Mouse (Mus musculus): ENCODE data around the gene Olfr364-ps1.

The Olfr364-ps1 gene

DNA sequence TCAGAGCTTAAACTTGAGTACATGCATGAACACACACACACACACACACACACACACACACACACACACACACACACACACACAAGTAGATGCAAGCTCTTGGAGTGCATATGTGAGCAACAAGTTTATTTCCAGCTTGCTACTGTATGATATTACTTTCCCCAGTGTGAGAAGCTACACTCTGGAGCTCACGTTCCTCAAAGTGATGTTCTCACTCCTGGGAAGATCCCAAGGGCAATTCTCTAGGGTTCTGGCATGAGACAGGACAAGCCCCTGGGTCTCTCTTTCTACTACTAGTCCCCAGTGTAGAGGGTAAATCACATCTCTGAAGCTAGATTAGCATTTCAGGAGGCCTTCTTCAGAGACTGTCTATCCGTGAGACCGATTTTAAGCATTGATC lies at the start of gene Olfr364-ps1:
Gene Olfr364-ps1, plus strand, starts transcription at position 301 of the 400 bp plus-strand sequence.
- no peak for DNase-seq (ENCODE audit: low spot score in 2 of 2)

DNA sequence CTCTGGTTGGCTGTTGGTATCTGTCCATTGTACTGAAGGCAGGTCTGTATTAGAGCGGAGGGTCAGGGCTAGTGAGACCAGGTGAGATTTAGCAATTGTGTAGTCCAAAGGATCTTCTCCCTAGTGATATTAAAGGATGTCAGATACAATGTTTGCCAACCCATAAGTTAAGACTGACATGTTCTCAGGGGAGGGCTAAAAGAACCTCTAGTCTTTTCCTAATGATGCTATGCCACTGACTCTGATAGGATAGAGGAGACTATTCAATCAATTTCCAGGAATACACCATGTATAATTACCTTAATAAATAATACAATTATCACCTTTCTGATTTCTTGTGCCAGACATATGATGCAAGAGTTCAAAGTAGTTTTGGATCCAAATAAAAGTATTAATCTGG lies 21.3 kb upstream of the Olfr364-ps1 start, which contains the start of gene Olfr362:
Gene Olfr362, minus strand, starts transcription at position 101 of the 400 bp plus-strand sequence.
- no peak for DNase-seq (ENCODE audit: low spot score in 2 of 2)

GRCm38 (mm10) chr2:37187898-37188297 lies 48.8 kb downstream of the Olfr364-ps1 start, which contains the start of gene Olfr365:
Olfr365 (plus strand) TSS chr2:37188198.
- no peak for DNase-seq (ENCODE audit: low spot score in 2 of 2)

Data from right cerebral cortex, postnatal 36 days (tissue).